In genomic region chr4:141735206-141735560, GRCm38 (mm10) we compare ENCODE assay signal across 8 mouse cellular contexts. TPM values are rescaled to one million over a fixed set of nuclear protein-coding genes. Genes with fewer than 3 reads are reported as not detected.
DNase-seq lines count a peak whose midpoint lies in the region; ATAC-seq and TF ChIP-seq lines count a peak whose summit lies in the region.

No protein-coding gene starts in this region.

- peak overlapping the region; percentile 43 for H3K4me3 ChIP-seq in kidney, embryonic 15.5 days (replicated peaks)
- peak overlapping the region; percentile 56 for H3K4me3 ChIP-seq in embryonic facial prominence, embryonic 10.5 days
- peak overlapping the region; percentile 35 for H3K4me3 ChIP-seq in hindbrain, embryonic 14.5 days (replicated peaks; ENCODE audit: low read length)
- peak overlapping the region; percentile 43 for H3K4me3 ChIP-seq in midbrain, embryonic 15.5 days
- no peak overlapping the region for H3K4me3 ChIP-seq in thymus, adult 2 months (ENCODE audit: control insufficient read depth, insufficient read depth, low read length)

- no peaks in the 10 kb centered on the region for H3K9me3 ChIP-seq in kidney, embryonic 15.5 days (replicated peaks)
- H3K9me3 ChIP-seq in embryonic facial prominence, embryonic 10.5 days, result no peaks in the 10 kb centered on the region
- H3K9me3 ChIP-seq in hindbrain, embryonic 14.5 days (ENCODE audit: control insufficient read depth, low read length), result no peaks in the 10 kb centered on the region
- no peaks in the 10 kb centered on the region for H3K9me3 ChIP-seq in midbrain, embryonic 15.5 days

- no peak for TF ChIP-seq POLR2A in thymus, adult 2 months (IDR thresholded peaks at IDR 0.05; ENCODE audit: control insufficient read depth, extremely low read depth, insufficient read depth, low read length, poor library complexity)

- no peak for TF ChIP-seq CTCF in thymus, adult 2 months (IDR thresholded peaks at IDR 0.05; ENCODE audit: borderline replicate concordance, control insufficient read depth, extremely low read depth, insufficient read depth, low read length, poor library complexity)

- no peaks in the 10 kb centered on the region for H3K36me3 ChIP-seq in kidney, embryonic 15.5 days
- H3K36me3 ChIP-seq in embryonic facial prominence, embryonic 10.5 days (replicated peaks), result no peaks in the 10 kb centered on the region
- H3K36me3 ChIP-seq in hindbrain, embryonic 14.5 days (replicated peaks; ENCODE audit: control insufficient read depth, insufficient read depth), result no peaks in the 10 kb centered on the region
- no peaks in the 10 kb centered on the region for H3K36me3 ChIP-seq in midbrain, embryonic 15.5 days (replicated peaks)
- H3K36me3 ChIP-seq in thymus, adult 2 months (ENCODE audit: control insufficient read depth, insufficient read depth, low read length), result no peaks in the 10 kb centered on the region

- H3K27me3 ChIP-seq in kidney, embryonic 15.5 days, result no peaks in the 10 kb centered on the region
- no peaks in the 10 kb centered on the region for H3K27me3 ChIP-seq in embryonic facial prominence, embryonic 10.5 days (replicated peaks; ENCODE audit: low read depth, poor library complexity, severe bottlenecking)
- no peaks in the 10 kb centered on the region for H3K27me3 ChIP-seq in hindbrain, embryonic 14.5 days (ENCODE audit: control insufficient read depth, insufficient read depth, low read length)
- no peaks in the 10 kb centered on the region for H3K27me3 ChIP-seq in midbrain, embryonic 15.5 days (replicated peaks)
- no peaks in the 10 kb centered on the region for H3K27me3 ChIP-seq in thymus, adult 2 months (ENCODE audit: control insufficient read depth, insufficient read depth, low read length)

- 0 out of 2 replicates have a peak overlapping the region, but pooled peaks have one; percentile 35 for H3K9ac ChIP-seq in kidney, embryonic 15.5 days
- peak overlapping the region; percentile 57; the same call in 1 of the 2 replicates for H3K9ac ChIP-seq in hindbrain, embryonic 14.5 days
- peak overlapping the region; percentile 35 for H3K9ac ChIP-seq in midbrain, embryonic 15.5 days

- no peak for DNase-seq in kidney, postnatal 25 days
- no peak for DNase-seq in embryonic facial prominence, embryonic 10.5 days (ENCODE audit: low spot score)
- no peak for DNase-seq in hindbrain, embryonic 14.5 days (ENCODE audit: low spot score)
- DNase-seq in thymus, adult 2 months, result no peak
- DNase-seq in urinary bladder, postnatal 4 days (ENCODE audit: low spot score in 2 of 2), result no peak
- DNase-seq in frontal cortex, postnatal 25 days (ENCODE audit: low spot score in 2 of 2), result no peak

- no peak for ATAC-seq in kidney, embryonic 15.5 days (replicated peaks; ENCODE audit: low FRiP score)
- no peak for ATAC-seq in hindbrain, embryonic 14.5 days (ENCODE audit: low FRiP score)
- ATAC-seq in midbrain, embryonic 15.5 days (replicated peaks), result no peak

- no peak overlapping the region for H3K27ac ChIP-seq in kidney, embryonic 15.5 days
- peak overlapping the region; percentile 76 for H3K27ac ChIP-seq in embryonic facial prominence, embryonic 10.5 days (replicated peaks)
- no peak overlapping the region for H3K27ac ChIP-seq in hindbrain, embryonic 14.5 days
- peak overlapping the region; percentile 46 for H3K27ac ChIP-seq in midbrain, embryonic 15.5 days
- H3K27ac ChIP-seq in thymus, adult 2 months (ENCODE audit: control insufficient read depth, insufficient read depth, low read length), result no peak overlapping the region

- WGBS in kidney, embryonic 15.5 days, result 27% methylated on average over 9 of the region's 9 CpGs
- whole genome bisulfite sequencing in embryonic facial prominence, embryonic 10.5 days, result 22% methylated on average over 9 of the region's 9 CpGs
- 25% methylated on average over 9 of the region's 9 CpGs for WGBS in hindbrain, embryonic 14.5 days
- WGBS in midbrain, embryonic 15.5 days, result 24% methylated on average over 9 of the region's 9 CpGs
- WGBS in thymus, adult 2 months, result 39% methylated on average over 9 of the region's 9 CpGs

- H3K4me1 ChIP-seq in kidney, embryonic 15.5 days, result peaks cover 11% of the 10 kb centered on the region
- peaks cover 9% of the 10 kb centered on the region for H3K4me1 ChIP-seq in embryonic facial prominence, embryonic 10.5 days
- peaks cover 5% of the 10 kb centered on the region; the same call in 1 of the 2 replicates for H3K4me1 ChIP-seq in hindbrain, embryonic 14.5 days (replicated peaks; ENCODE audit: control insufficient read depth, insufficient read depth, low read length)
- peaks cover 11% of the 10 kb centered on the region for H3K4me1 ChIP-seq in midbrain, embryonic 15.5 days
- H3K4me1 ChIP-seq in thymus, adult 2 months (replicated peaks; ENCODE audit: control insufficient read depth, insufficient read depth, low read length), result peaks cover 2% of the 10 kb centered on the region; the same call in 1 of the 2 replicates

- H3K4me2 ChIP-seq in kidney, embryonic 15.5 days, result peak overlapping the region; percentile 65
- peak overlapping the region; percentile 80 for H3K4me2 ChIP-seq in hindbrain, embryonic 14.5 days (replicated peaks)
- peak overlapping the region; percentile 66 for H3K4me2 ChIP-seq in midbrain, embryonic 15.5 days

RNA-seq across cellular contexts. Expression of gene Agmat, which starts 11.3 kb away (rescaled TPM):
- polyA plus RNA-seq in kidney, embryonic 15.5 days (2015; fragmentation: Nextera tagmentation; extraction: Ambion mirVana), result 1.7 and 2.4 TPM in 2 replicates
- not detected in 2 replicates for polyA plus RNA-seq in embryonic facial prominence, embryonic 10.5 days (2016; fragmentation: Nextera tagmentation; extraction: Ambion mirVana)
- polyA plus RNA-seq in hindbrain, embryonic 14.5 days (2014; fragmentation: Nextera tagmentation; extraction: Ambion mirVana), result 0.23 TPM in 1 of 2 replicates, not detected in the other
- polyA plus RNA-seq in midbrain, embryonic 15.5 days (2015; fragmentation: Nextera tagmentation; extraction: Ambion mirVana), result not detected in 2 replicates
- 0.18 and 0.92 TPM in 2 replicates for polyA plus RNA-seq in thymus, adult 2 months (2012; rRNA removed)

RNA-seq across cellular contexts. Expression of gene Ddi2, which starts 12.0 kb away (rescaled TPM):
- 20.3 and 21.8 TPM in 2 replicates for polyA plus RNA-seq in kidney, embryonic 15.5 days (2015; fragmentation: Nextera tagmentation; extraction: Ambion mirVana)
- polyA plus RNA-seq in embryonic facial prominence, embryonic 10.5 days (2016; fragmentation: Nextera tagmentation; extraction: Ambion mirVana), result 28.1 and 31.8 TPM in 2 replicates
- 12.0 and 12.1 TPM in 2 replicates for polyA plus RNA-seq in hindbrain, embryonic 14.5 days (2014; fragmentation: Nextera tagmentation; extraction: Ambion mirVana)
- 13.3 and 14.0 TPM in 2 replicates for polyA plus RNA-seq in midbrain, embryonic 15.5 days (2015; fragmentation: Nextera tagmentation; extraction: Ambion mirVana)
- polyA plus RNA-seq in thymus, adult 2 months (2012; rRNA removed), result 15.6 and 25.5 TPM in 2 replicates

RNA-seq across cellular contexts. Expression of gene Rsc1a1, which starts 49.8 kb away (rescaled TPM):
- polyA plus RNA-seq in kidney, embryonic 15.5 days (2015; fragmentation: Nextera tagmentation; extraction: Ambion mirVana), result not detected in 2 replicates
- 1.1 and 2.3 TPM in 2 replicates for polyA plus RNA-seq in embryonic facial prominence, embryonic 10.5 days (2016; fragmentation: Nextera tagmentation; extraction: Ambion mirVana)
- polyA plus RNA-seq in hindbrain, embryonic 14.5 days (2014; fragmentation: Nextera tagmentation; extraction: Ambion mirVana), result 0.29 TPM in 1 of 2 replicates, not detected in the other
- polyA plus RNA-seq in midbrain, embryonic 15.5 days (2015; fragmentation: Nextera tagmentation; extraction: Ambion mirVana), result 0.49 and 0.53 TPM in 2 replicates
- polyA plus RNA-seq in thymus, adult 2 months (2012; rRNA removed), result 8.5 and 14.4 TPM in 2 replicates

RNA-seq across cellular contexts. Expression of gene Dnajc16, which starts 55.5 kb away (rescaled TPM):
- polyA plus RNA-seq in kidney, embryonic 15.5 days (2015; fragmentation: Nextera tagmentation; extraction: Ambion mirVana), result 5.2 and 5.5 TPM in 2 replicates
- 4.0 and 4.8 TPM in 2 replicates for polyA plus RNA-seq in embryonic facial prominence, embryonic 10.5 days (2016; fragmentation: Nextera tagmentation; extraction: Ambion mirVana)
- polyA plus RNA-seq in hindbrain, embryonic 14.5 days (2014; fragmentation: Nextera tagmentation; extraction: Ambion mirVana), result 5.5 and 6.3 TPM in 2 replicates
- 6.5 and 6.6 TPM in 2 replicates for polyA plus RNA-seq in midbrain, embryonic 15.5 days (2015; fragmentation: Nextera tagmentation; extraction: Ambion mirVana)
- 11.8 and 11.9 TPM in 2 replicates for polyA plus RNA-seq in thymus, adult 2 months (2012; rRNA removed)

RNA-seq across cellular contexts. Expression of gene Casp9, which starts 58.2 kb away (rescaled TPM):
- 23.7 and 25.8 TPM in 2 replicates for polyA plus RNA-seq in kidney, embryonic 15.5 days (2015; fragmentation: Nextera tagmentation; extraction: Ambion mirVana)
- polyA plus RNA-seq in embryonic facial prominence, embryonic 10.5 days (2016; fragmentation: Nextera tagmentation; extraction: Ambion mirVana), result 21.2 and 23.1 TPM in 2 replicates
- polyA plus RNA-seq in hindbrain, embryonic 14.5 days (2014; fragmentation: Nextera tagmentation; extraction: Ambion mirVana), result 17.6 and 18.7 TPM in 2 replicates
- polyA plus RNA-seq in midbrain, embryonic 15.5 days (2015; fragmentation: Nextera tagmentation; extraction: Ambion mirVana), result 20.7 and 21.4 TPM in 2 replicates
- polyA plus RNA-seq in thymus, adult 2 months (2012; rRNA removed), result 16.0 and 16.9 TPM in 2 replicates

Comparison
In these comparisons a context has a peak if more than half of its experiments do, and no peak if none do; other contexts are left out.
1. H3K27ac ChIP-seq: peak in embryonic facial prominence, embryonic 10.5 days (single experiment) and midbrain, embryonic 15.5 days (single experiment); none in kidney, embryonic 15.5 days (single experiment), hindbrain, embryonic 14.5 days (single experiment) and thymus, adult 2 months (single experiment).
2. Peak in every context shown above with its lines, with median percentiles within 50 percentile points of each other: H3K4me2 ChIP-seq and H3K9ac ChIP-seq.